Mouse (Mus musculus) megakaryocyte, adult 5-6 weeks (primary cell): ENCODE data around the gene Bmper. TPM values are rescaled to one million over a fixed set of nuclear protein-coding genes. Genes with fewer than 3 reads are reported as not detected.

Source experiments
- ATAC-seq: 2 replicates; pipeline ENCODE4 v1.8.0; 2016; ENCODE audit warnings: mild to moderate bottlenecking, inconsistent platforms; ENCODE audit not compliant: poor library complexity, severe bottlenecking
- total RNA-seq, 2 experiments: library from RNA; stranded (forward) in 1 of 2; stranded (reverse) in 1 of 2; fragments of 153-499, 151-499 nt in 1 of 2; fragments of 221-1000, 200-1000 nt in 1 of 2; gene quantifications; 2 replicates each; pipeline versions ENCODE4 v1.2.3 to v1.2.4; 2015 to 2017

Bmper gene
- total RNA-seq, 2 experiments from 2014 or later, result not detected

DNA sequence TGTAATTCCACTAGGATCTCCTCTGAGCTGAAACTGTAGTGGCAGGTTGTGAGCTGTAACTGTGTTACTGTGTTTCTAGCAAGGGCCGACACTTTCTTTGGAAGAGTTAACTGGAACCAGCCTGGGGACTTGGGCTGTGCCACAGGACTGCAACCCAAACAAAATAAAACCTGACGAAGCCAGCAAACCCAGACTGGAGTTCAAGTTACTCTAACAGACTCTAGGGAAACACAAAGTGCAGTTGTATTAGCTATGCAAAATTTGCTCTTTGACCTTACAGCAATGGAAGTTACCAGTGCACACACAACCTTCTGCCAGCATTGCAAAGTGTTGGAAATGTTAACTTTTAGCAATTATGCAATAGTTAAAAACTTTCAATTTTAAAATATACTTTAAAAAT is 140.3 kb downstream of the Bmper start:
- ATAC-seq, result no peak

DNA sequence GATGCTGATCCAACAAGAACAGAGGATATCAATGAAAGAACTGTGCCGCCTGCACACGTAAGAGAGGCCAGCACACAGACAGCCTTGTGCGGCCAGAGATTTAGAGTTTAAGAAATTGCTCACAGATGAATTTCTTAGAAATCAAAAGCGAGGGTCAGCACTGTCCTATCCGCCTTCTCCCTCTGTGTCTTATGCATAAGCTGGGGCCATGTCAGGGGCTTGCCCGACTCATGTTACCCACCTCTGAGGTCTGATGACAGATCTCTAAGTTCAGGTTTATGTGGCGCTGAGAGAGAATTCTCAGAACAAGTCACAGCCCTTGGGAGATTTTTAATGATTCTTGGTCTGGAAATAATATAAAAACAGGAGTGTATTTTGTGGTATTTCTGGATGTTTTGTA is 140.7 kb downstream of the Bmper start:
- ATAC-seq, result no peak

DNA sequence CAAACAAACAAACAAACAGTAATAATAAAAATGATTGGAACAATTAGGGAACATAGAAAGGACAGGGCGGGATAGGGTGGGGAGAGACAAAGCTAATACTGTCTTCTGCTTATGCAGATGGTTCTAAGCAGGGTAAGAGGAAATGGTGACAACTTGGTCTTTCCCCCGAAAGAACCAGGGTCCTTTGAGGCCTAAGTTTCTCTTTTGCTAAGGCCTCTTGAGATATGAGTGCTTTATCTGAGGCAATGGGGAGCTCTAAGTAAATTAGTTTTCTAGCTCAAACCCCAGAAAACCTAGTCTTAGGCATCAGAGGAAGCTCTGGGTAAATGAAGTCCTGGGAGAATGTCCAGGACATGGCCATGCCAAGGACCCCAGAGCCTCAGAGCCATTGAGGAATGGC is 141.2 kb downstream of the Bmper start:
- no peak for ATAC-seq

DNA sequence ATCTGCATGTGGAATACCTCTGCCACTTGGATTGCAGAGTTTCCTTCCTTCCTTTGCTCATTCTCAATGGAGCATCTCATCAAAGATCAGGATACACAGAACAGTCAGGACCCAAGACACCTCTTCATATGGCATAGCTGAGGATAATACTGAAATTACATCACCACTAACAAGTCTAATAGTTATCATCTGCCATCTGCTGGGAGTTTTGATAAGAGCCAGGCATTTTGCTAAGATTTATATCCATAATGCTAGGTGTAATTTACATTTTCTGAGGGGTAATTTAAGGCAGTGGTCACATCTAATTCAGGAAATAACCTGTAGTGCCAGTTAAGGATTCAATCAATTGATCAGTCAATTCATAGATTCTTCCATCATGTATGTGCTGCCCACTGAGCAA is 145.2 kb downstream of the Bmper start:
- ATAC-seq, result no peak

DNA sequence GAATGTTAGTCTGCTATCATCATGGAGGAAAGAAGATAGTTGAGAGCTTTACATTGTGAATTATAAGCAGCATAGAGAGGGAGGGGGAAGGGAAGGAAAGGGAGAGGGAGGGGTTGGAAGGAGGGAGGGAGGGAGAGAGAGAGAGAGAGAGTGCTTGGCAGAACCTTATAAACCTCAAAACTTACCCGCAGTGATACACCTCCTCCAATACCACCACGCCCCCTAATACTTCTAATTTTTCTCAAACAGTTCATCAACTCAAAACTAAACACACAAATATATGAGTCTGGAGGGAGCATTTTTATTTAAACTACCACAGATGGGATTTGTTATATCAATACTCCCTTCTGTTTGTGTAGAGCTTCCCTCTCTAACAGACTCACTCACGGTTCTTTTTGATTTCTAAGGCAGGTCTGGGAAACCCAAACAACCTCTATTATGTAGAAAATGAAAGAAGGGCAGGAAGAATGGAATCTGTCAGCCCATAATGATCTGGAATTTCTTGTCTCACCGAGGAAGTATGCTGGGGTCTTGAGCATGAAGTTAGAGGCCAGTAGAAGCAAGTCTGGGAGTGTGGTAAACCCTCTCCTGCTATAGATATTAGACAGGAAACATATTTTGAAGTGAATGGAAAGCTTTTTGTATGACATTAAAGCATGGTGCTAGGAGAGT is 152.0 kb downstream of the Bmper start:
- no peak for ATAC-seq

DNA sequence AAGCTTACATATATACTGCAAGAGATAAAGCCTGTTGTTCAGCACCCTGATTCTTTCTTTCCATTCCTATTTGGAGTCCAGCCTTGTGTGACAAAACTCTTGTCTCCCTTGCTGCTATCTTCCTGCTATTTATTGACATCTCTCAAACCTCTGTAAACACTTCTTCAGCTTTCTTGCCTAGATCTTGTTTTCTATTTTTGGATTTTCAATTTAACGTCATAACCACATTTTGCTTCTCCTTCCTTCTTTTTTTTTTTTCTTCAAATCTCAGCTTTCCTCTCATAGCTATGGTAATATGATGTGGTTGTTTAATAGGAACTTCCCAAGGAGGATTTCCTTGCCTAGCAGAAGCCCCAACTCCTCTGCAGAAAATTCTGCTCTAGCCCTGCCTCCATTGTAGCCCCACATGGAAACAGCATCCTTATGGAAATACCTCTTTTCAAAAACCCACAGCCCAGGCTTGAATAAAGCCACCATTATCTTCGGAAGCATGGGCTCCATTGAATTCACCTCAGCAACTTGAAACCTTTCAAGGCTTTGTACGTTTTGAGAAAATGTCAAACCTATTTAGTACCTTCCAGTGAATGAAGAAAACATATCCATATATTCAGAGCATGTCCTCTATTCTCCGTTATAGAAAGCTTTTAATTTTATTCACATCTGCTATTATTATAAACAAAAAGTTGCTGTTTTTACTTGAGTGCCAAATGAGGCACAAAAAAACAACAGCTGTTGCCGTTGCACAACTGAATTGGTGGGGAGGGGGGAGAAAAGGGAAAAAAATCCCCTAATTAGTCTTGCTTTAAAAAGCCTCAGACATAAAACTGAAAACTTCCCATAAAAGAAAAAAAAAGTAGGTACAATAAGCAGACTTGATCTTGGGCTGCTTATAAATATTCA is 155.2 kb downstream of the Bmper start:
- ATAC-seq, result no peak

DNA sequence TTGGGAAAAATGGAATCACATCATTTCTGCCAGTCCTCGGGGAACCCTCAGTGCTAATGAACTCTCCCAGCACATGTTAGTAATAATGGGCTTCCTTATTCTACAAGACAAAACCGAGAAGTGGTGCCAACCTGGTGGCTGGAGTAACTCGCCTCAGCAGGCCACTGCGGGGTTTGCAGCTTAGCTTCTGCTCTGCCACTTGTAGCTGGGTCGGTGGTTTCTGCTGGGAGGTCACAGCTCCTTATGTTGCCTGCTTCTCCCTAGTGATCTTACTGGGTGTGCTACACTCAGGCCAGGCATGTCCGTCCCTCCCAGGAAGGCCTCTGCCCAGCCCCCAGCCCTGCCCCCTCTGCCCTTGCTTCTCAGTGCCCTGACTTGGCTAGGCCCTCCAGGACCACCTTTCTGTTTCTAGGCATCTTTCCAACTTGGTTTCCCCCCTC is 155.9 kb downstream of the Bmper start:
- no peak; the same call in 1 of the 2 replicates for ATAC-seq

DNA sequence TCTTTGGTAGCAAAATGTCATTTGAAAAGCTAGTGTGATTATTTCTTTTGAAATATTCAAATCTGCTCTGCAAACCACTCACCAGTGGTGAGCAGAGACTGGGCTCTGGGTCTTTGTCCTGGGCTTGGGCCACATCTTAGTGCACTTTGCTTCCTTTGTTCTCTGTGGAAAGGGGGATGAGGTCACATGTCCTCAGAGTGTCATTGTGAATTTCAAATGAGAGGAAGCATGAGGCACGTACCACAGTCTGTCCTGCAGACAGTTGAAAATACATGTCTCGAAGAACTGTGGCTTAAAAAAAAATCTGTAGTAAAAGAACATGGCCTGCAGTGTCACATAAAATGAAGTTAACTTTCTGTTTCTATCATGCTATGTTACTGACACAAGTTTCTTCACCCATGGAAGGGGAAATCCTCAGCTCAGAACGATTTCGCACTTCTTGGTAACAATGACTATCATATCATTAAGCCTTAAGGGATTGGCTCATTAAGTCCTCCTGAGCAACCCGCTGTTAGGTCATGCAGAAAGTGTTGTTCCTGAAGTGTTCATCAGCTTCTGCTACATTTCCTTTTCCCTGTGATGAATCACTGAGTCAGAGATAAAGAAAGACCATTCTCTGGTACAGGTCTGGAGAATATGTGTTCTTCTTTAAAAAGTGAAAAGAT is 157.4 kb downstream of the Bmper start:
- ATAC-seq, result no peak

DNA sequence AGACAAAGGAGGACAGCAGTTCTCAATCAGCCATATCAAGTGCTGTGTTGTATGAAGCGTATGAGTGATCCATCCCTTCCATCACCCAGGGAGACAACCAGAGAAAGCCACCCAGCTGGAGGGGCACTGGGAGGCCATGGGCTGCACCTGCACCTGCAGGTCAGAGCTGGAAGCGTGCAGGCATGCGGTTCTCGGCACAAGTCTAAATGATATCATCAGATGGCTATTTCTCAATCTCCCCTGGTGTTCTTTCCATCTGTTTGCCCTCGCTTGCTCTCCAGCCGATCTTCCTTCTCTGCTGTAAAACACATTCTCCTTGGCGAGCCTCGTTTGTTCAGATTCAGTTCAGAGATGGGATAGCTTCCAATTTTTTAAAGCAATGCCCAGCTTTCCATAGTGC is 160.4 kb downstream of the Bmper start:
- ATAC-seq, result no peak

DNA sequence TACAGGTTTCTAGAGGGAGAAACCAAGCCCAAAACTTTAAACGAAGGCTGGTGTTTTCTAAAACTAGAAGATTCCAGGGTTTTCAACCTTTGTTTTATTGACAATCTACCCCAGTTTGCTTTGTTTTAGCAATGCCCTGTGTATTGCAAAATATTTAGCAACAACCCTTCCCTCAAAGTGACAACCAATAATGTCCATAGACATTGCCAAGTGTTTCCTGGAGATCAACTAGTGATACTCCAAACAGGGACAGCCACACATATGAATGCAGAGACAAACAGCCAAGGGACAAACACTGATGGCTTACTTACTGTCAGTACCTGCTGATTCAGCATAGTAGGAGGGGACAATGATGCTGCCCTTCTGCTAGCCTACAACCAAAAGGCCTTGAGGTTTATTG is 161.0 kb downstream of the Bmper start:
- ATAC-seq, result no peak

DNA sequence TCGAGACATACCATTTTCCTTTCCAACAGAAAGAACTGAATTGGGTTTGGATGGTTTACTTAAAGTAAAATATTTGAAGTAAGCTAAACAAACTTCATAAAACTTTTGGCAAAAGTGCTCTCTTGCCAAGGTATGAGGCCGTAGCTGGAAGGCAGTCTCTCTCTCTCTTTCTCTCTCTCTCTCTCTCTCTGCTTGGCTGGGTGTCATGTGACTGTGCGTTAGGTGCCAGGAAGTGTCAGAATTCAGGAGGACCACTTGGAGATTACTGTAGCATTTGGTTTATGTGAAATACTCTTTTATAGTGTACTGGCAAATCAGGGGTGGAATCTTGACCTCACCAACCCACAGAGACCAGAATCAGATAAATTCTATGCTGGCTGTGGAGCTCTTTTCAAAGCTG is 162.0 kb downstream of the Bmper start:
- ATAC-seq, result no peak

DNA sequence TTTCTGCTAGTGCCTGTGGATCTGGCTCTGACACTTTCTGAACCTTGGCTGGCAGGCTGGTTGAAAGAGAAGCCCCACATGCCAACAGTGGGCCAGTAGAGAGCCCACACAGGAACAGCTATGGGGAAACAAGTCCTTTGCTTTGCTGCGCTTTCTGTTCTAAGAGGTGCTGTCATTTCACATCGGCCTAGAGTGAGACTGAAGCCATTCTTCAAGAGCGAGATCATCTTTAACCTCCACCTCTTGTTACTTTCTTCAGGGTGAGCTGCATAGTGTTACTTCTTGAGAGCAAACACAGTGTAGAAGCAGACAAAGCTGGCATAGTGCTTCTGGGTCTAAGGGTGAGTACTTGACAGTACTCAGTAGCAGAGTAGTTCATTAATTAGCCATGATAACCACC is 163.3 kb downstream of the Bmper start:
- ATAC-seq, result no peak

DNA sequence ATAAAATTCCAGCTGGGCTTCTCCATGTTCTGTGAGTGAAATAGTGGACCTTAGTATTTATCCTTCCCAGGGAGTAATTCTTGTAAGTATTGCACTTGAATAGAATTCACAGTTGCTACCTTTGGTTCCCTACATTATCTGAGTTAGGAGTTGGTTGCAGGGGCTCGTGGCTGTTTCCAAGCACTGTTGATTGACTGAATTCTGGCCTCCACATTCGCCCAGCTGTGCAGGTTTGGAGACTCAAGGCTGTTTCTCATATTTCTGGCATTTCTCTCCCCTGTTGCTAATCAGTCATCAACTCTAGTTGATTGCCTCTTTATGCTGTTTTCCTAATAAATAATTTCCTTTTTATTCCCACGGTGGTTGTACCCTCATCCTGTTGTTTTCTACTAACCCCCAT is 167.2 kb downstream of the Bmper start:
- no peak for ATAC-seq

DNA sequence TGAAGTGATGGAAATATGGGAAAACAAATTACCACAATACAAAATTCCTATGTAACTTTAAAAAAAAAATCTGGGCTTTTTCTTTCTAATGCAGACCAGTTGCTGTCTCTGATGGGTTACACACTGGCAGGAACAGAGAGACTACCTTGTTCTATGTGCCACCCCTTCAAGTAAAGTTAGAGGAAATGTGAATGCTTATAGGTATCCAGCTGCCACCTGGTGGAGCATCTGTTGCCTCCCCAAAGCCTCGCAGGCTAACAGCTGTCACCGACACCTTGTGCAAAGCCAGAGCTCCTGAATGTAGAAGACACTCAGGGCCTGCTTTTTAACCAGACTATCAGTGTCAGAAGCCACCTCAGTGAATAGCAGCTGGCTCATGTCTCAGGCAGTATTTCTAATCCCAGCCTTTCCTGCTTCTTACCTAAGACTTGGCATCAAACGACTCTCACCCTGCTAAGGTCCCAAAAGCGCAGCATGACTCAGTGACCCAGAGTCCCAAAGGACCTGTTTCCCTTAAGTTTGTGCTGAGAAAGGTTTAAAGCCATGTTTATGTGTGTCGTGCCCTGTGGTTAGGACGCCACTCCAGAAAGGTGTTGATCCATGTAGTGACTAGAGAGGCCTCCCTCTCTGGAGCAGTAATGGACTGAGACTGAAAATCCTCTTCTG is 171.9 kb downstream of the Bmper start:
- no peak for ATAC-seq

DNA sequence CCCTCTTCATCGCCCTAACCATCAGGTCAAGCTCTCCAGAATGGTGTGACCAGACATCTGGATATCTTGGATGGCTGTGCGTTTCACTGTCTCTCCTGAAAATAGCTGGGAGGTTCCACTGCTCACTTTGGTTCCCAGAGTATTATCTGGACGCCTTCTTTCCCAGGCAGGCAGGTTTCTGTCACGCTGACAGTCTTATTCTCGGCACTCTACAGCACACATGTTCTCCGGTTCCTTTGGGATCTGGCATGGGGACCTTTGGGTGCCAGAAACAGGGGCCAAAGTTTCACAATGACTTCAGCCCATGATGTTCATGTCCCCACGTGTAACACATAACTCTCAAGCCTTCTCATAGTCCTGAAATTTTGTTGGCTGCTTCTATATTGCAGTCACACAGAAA is 173.3 kb downstream of the Bmper start:
- ATAC-seq, result no peak

DNA sequence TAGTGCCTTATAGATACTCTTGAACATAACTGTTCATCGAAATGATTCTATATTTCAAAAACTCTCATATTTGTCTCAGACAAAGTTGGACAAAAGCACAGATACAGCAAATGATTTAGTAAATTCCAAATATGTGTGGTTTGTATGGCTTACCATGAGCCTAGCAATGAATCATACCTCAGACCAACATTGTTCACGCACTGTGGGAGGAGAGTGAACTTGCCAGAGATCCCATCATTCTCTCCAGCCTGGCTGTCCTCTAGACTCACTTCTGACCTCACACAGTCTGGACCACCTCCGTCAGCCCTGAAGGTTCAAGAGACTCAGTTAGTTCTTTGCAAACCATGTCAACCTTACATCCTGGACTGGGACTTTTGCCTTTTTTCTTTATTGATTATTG is 175.0 kb downstream of the Bmper start:
- ATAC-seq, result no peak

DNA sequence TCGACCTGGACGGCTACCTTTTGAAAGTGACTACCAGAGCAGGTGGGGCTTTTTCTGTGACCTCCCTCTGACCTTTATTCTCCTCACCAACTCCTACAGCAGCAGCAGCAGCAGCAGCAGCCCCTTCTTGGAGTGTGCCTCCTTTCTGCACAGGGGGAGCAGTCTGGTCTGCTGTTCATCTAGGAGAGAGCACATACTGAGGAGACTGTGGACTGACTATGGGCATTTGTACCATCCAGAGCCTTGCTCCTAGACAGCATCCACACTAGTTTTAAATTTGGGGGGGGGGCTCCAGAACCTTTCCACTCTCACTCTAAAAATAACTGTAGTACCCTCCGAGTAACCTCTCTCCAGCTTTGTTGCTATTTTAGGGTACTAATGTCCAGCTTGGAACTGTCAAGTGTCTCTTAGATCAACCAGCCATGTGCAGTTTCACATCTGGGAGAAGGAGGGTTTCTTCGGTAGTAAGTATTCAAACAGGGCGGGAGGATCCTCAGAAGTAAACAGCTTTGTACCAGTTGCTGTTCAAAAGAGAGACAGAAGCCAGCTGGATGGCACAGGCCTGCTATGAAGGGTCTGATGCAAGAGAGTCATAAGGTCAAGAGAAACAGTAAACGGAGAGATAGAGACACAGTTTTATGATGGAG is 176.9 kb downstream of the Bmper start:
- ATAC-seq, result no peak

DNA sequence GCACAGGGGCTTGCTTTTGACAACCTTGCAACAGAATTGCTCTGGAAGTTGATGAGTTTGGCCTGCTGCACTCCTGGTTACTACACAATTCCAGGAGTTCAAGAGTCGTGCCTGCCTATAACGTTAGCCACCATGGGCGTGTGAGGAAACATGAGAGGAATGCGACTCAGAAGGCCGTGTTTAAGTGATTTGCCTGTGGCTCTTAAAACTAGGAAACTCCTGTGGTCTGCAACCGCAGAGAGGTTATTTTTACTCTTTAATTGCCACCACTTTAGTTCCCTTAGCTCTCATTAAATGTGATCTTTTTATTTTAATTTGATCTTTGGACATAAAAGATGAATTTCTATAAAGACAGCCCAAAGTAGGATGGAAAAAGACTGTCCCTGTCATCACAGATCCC is 184.5 kb downstream of the Bmper start:
- no peak for ATAC-seq

DNA sequence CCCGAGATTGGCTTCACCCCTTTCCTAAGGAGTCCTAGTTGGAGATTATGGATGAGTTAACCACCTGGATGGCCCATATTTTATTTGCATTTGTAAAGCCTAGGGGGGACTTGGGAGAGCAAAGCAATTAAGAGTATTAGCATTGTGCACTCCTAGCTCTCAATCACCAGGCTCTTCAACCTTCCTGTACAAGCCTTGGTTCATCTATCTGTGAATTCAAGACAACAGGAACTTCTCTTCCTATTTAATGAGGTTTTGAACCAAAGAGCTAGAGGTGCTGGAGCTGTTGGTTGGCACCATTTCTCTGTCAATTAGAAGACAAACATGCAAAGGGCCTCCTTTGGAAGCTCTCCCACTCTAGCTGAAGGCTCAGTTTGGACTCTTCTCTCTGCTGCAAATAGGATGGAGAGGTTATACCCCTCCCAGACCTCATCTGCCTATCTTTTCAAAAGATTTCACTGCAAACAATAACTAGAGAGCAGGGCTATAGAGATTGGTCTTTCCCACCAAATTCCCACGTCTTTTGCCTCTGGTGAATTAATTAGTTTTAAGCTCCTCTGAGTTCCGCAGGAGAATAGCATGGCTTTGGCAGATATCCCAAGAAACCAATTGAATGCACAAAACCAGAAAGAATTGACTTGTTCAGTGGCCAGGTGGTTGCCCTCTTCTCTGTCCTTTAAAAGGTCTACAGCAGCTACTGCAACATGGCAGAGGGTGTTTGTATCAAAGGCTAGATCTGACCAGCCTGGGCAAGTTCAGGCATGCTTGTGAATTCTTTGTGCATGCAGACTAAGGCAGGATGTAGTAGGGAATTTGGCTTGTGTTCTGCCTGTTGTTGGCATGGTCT is 185.3 kb downstream of the Bmper start:
- ATAC-seq, result no peak

DNA sequence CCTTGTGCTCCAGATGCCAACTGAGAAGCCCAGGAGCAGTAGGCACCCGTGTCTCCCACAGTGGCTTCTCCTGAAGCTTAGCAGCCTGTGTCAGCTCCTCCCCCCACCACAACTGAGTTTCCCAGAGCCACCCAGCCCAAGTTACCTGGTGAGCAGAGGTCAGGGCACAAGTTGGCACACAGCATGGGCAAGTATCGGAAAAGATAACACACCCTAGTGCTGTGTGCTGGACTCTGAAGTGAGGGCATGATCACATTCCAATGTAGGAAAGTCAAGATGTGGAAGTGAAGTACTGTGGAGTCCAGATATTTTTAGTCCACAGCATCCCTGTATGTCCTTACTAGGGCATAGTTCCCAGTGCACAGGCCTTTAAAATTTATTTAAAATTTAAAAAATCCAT is 187.7 kb downstream of the Bmper start:
- no peak for ATAC-seq
